Mouse (Mus musculus) G1E (cell line): Measurements from ENCODE around the gene Coro1a. TPM values are rescaled to one million over a fixed set of nuclear protein-coding genes. Genes with fewer than 3 reads are reported as not detected.

Experiments used
- ATAC-seq: 2 replicates; pipeline ENCODE4 v1.8.0; 2016; ENCODE audit warnings: mild to moderate bottlenecking; ENCODE audit not compliant: insufficient number of reproducible peaks, poor library complexity, low FRiP score, severe bottlenecking; ENCODE audit errors: extremely low read depth
- DNase-seq: peaks from one replicate; pipeline ENCODE4 v3.0.0; 2012; ENCODE audit warnings: low spot score
- H3K27me3 ChIP-seq: 2 replicates; pipeline ENCODE4 v1.6.1; 2012; ENCODE audit warnings: mild to moderate bottlenecking, low read length, inconsistent platforms; ENCODE audit not compliant: insufficient read depth
- H3K36me3 ChIP-seq: replicated peaks from 2 replicates; pipeline ENCODE3; 2012; ENCODE audit warnings: mild to moderate bottlenecking, inconsistent platforms
- H3K4me1 ChIP-seq: 2 replicates; pipeline ENCODE4 v1.6.1; 2012; ENCODE audit warnings: low read depth, low read length, inconsistent platforms, mixed read lengths; ENCODE audit not compliant: insufficient read depth
- H3K4me3 ChIP-seq: 2 replicates; pipeline ENCODE4 v1.5.1; 2012; ENCODE audit warnings: low read depth, mild to moderate bottlenecking, inconsistent platforms, low read length, moderate library complexity, mixed read lengths
- H3K9me3 ChIP-seq: replicated peaks from 2 replicates; pipeline ENCODE4 v1.6.1; 2012; ENCODE audit warnings: inconsistent platforms
- CTCF ChIP-seq: IDR thresholded peaks from 2 replicates; pipeline ENCODE4 v1.5.1; 2012; ENCODE audit warnings: low read depth, low read length, inconsistent platforms, mixed read lengths
- GATA1 ChIP-seq: IDR thresholded peaks from 2 replicates; pipeline ENCODE4 v1.6.1; 2012; ENCODE audit warnings: borderline replicate concordance, low read length, inconsistent platforms, mixed read lengths
- GATA2 ChIP-seq: IDR thresholded peaks from 2 replicates; pipeline ENCODE4 v1.6.1; 2012; ENCODE audit warnings: low read depth, low read length, inconsistent platforms, borderline replicate concordance
- POLR2AphosphoS5 ChIP-seq: IDR thresholded peaks from 2 replicates; pipeline ENCODE4 v1.6.1; 2012; ENCODE audit warnings: low read depth, low read length, inconsistent platforms; ENCODE audit not compliant: insufficient replicate concordance
- TAL1 ChIP-seq: conservative IDR thresholded peaks from 2 replicates; pipeline ENCODE4 v1.6.1; 2012; ENCODE audit warnings: low read depth, low read length, inconsistent platforms, mixed read lengths
- polyA plus RNA-seq: library from polyadenylated mRNA; stranded (reverse); fragments of >175 nt; gene quantifications from 2 replicates; pipeline ENCODE4 v1.2.3, GENCODE M21; 2012
- total RNA-seq, 2 experiments: library from RNA; stranded (forward) in 1 of 2; stranded (reverse) in 1 of 2; fragments of 200-1000 nt in 1 of 2; fragments of >200 nt in 1 of 2; fragmentation: Nextera tagmentation in 1 of 2; gene quantifications; 2 replicates each; pipeline ENCODE4 v1.2.3; 2014 to 2017

Gene Coro1a
- 36.0 and 50.1 TPM in 2 replicates for total RNA-seq (2014; fragmentation: Nextera tagmentation)
- 162 and 174 TPM in 2 replicates for total RNA-seq (2017)
- polyA plus RNA-seq, result 178 and 186 TPM in 2 replicates

DNA sequence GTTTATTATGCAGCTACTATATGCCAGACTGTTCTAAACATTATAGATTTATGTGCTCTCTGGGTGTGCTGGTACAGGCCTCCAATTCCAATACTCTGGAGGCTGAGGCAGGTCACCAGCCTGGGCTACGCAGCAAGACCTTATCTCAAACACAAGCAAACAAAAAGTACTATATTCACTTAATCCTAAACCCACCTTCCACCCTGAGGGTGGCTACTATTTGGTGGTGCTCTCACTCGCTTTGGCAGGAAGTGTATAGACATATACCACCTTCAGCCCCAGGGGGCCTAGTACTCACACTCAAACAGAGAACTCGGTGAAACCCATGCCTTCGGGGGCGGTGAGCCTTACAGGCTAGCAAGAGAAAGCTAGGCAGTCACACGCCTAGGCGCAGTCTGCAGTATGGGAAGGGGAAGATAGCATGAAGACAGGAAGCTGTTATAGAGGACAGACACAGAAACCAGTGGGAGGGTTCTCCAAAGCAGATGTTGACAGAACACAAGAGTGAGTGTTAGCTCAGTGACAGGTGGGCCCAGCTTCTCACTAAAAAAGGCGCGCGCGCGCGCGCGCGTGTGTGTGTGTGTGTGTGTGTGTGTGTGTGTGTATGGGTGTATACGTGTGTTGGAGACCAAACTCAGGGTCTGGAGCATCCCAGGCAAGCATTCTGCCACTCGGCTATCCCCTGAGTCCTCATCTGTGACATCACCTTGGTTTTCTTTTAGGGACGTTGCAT lies at the start of gene Coro1a:
Coro1a (minus strand) TSS at position 346 of the 733 bp plus-strand sequence.
- Histone ChIP-seq H3K9me3 (peaks cover 5% of the 10 kb centered on the region), H3K27me3 (peaks cover 51% of the 10 kb centered on the region), H3K36me3 (peaks cover 6% of the 10 kb centered on the region), H3K4me1 (peaks cover 45% of the 10 kb centered on the region), H3K4me3 (no peak within 1 kb of the TSS)
- no peak for TF ChIP-seq TAL1
- no peak for TF ChIP-seq GATA2
- no peak for TF ChIP-seq POLR2AphosphoS5
- TF ChIP-seq GATA1, result no peak
- TF ChIP-seq CTCF, result no peak
- no peak for ATAC-seq
- DNase-seq, result no peak

DNA sequence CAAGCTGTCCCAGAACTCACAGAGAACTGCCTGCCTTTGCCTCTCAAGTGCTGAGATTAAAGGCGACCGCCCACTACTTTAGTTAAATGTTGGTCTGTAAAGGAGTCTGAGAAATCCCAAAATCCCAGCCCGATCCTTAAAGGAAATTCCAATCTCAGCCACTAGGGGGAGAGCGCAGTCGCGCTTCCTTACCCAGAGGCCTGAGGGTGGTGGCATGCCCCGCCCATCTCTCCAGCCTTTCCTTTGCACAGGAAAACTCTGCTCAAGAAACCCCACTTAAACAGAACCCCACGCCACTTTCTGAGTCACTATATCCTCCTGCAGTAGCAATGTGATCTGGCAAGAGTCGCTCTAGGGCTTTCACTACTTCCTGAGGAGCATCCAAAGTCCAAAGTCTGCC lies 47.3 kb upstream of the Coro1a start:
- Histone ChIP-seq H3K36me3 (no peaks in the 10 kb centered on the region), H3K27me3 (peaks cover 18% of the 10 kb centered on the region; the same call in 1 of the 2 replicates), H3K9me3 (no peaks in the 10 kb centered on the region; the same call in 1 of the 2 replicates), H3K4me1 (peaks cover 23% of the 10 kb centered on the region), H3K4me3 (no peak overlapping the region)
- peak; percentile 67 for ATAC-seq
- DNase-seq, result peak; percentile 38
- TF ChIP-seq CTCF (peak; percentile 73), TAL1 (no peak)

DNA sequence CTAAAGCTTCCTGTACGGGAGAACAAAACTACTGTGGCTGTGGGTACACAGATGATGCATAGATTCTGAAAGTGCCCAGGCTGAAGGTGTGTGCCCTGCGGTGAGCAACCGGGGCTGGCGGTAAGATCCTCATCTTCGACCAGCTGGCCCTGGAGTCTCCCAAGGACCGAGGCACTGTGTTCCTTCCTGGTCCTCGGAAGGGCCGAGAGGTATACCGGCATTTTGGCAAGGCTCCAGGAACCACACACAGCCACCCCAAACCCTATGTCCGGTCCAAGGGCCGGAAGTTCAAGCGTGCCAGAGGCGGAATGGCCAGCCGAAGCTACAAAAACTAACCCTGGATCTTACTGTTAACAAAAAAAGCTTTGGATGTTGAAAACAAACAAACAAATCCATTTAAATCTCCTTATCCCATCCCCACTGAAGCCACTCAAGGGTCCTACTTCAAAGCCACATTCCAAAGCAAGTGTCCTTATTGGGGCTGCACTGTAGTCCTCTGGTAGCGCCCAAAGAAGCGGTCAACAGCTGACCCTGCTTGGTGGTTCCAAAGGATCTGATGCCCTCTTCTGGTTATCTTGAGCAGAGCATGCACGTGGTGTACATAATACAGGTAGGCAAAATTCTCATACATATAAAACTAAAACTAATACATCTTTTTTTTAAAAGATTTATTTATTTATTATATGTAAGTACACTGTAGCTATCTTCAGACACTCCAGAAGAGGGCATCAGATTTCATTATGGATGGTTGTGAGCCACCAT lies 42.2 kb upstream of the Coro1a start:
- ATAC-seq (no peak), DNase-seq (no peak)
- H3K36me3 ChIP-seq, result no peaks in the 10 kb centered on the region
- peaks cover 5% of the 10 kb centered on the region for H3K4me1 ChIP-seq
- H3K4me3 ChIP-seq, result no peak overlapping the region
- H3K27me3 ChIP-seq, result peaks cover 38% of the 10 kb centered on the region
- no peaks in the 10 kb centered on the region; the same call in 1 of the 2 replicates for H3K9me3 ChIP-seq
- TF ChIP-seq TAL1 (no peak), GATA1 (no peak), POLR2AphosphoS5 (no peak), CTCF (peak; percentile 8; the same call in 1 of the 2 replicates), GATA2 (no peak)

DNA sequence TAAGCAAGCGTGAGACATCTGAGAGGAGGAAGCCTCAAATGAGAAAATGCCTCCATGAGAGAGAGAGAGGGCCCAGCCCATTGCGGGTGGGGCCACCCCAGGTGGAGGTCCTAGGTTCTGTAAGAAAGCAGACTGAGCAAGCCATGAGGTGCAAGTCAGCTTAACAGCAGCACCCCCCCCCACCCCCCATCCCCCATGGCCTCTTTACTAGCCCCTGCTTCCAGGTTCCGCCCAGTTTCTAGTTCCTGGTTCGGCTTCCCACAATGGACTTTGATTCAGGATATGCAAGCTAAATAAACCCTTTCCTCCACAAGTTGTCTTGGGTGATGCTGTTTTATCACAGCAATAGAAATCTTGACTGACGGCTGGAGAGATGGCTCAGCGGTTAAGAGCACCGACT lies 41.2 kb upstream of the Coro1a start:
- H3K36me3 ChIP-seq, result no peaks in the 10 kb centered on the region
- DNase-seq, result no peak
- H3K27me3 ChIP-seq, result peaks cover 39% of the 10 kb centered on the region
- no peaks in the 10 kb centered on the region; the same call in 1 of the 2 replicates for H3K9me3 ChIP-seq
- no peak for TF ChIP-seq CTCF
- TF ChIP-seq GATA1, result no peak
- TF ChIP-seq GATA2, result no peak
- TF ChIP-seq POLR2AphosphoS5, result no peak
- no peak for TF ChIP-seq TAL1
- ATAC-seq, result no peak
- no peak overlapping the region for H3K4me3 ChIP-seq
- H3K4me1 ChIP-seq, result no peaks in the 10 kb centered on the region

DNA sequence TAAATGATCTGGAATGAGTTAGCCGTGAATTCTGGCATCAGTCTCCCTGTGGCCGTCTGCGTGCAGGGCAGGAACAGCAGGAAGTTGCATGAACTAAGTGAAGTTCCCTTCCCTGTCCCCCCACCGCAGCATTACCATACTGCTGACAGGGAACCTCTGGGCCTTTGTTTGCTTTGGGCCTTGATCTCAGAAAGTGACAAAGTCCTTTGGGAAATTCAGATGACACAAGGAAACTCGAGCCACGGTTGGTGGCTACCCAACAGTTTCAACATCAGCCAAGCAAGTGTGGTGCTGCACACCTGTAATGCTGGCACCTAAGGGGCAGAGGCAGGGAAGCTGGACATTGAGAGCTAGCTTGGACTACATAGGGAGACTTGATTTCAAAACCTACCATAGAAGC lies 39.2 kb upstream of the Coro1a start:
- Histone ChIP-seq H3K9me3 (no peaks in the 10 kb centered on the region; the same call in 1 of the 2 replicates), H3K4me1 (no peaks in the 10 kb centered on the region), H3K4me3 (no peak overlapping the region), H3K27me3 (peaks cover 31% of the 10 kb centered on the region), H3K36me3 (no peaks in the 10 kb centered on the region)
- ATAC-seq (no peak), DNase-seq (no peak)
- TF ChIP-seq GATA2 (no peak), POLR2AphosphoS5 (no peak), TAL1 (no peak), GATA1 (no peak), CTCF (no peak)

DNA sequence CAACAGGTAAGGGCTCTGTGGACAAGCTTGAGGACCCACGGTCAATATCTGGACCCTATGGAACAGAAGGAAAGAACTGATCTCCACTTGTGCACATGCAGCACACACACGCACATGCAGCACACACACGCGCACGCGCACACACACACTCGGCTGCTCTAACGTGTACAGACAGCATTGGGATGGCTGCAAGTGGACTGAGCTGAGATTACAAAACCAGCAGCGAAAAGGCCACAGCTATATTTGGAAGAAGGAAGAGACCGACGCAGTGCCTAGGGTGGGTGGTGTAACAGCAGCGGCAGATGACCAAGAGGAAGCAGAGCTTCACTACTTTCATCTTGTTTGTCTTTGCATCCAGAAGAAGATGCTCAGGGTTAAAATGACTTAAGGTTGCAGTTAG lies 38.5 kb upstream of the Coro1a start:
- no peak overlapping the region for H3K4me3 ChIP-seq
- TF ChIP-seq TAL1 (no peak), CTCF (no peak), GATA2 (no peak), POLR2AphosphoS5 (no peak), GATA1 (no peak)
- peaks cover 32% of the 10 kb centered on the region for H3K27me3 ChIP-seq
- H3K9me3 ChIP-seq, result no peaks in the 10 kb centered on the region; the same call in 1 of the 2 replicates
- no peak for ATAC-seq
- no peaks in the 10 kb centered on the region for H3K36me3 ChIP-seq
- DNase-seq, result no peak
- H3K4me1 ChIP-seq, result no peaks in the 10 kb centered on the region
